Mouse (Mus musculus) lung, postnatal 0 days (tissue): ENCODE data around the gene Apoe.
A peak's percentile ranks its signal among the peaks of the same experiment; 100 is the strongest.

Experiments used
- CTCF ChIP-seq: IDR thresholded peaks from 2 replicates; pipeline ENCODE4 v1.5.1; 2016; ENCODE audit warnings: antibody characterized with exemption, mild to moderate bottlenecking
- EP300 ChIP-seq: IDR thresholded peaks from 2 replicates; pipeline ENCODE4 v1.6.1; 2016; ENCODE audit warnings: antibody characterized with exemption, mild to moderate bottlenecking, control low read depth

DNA sequence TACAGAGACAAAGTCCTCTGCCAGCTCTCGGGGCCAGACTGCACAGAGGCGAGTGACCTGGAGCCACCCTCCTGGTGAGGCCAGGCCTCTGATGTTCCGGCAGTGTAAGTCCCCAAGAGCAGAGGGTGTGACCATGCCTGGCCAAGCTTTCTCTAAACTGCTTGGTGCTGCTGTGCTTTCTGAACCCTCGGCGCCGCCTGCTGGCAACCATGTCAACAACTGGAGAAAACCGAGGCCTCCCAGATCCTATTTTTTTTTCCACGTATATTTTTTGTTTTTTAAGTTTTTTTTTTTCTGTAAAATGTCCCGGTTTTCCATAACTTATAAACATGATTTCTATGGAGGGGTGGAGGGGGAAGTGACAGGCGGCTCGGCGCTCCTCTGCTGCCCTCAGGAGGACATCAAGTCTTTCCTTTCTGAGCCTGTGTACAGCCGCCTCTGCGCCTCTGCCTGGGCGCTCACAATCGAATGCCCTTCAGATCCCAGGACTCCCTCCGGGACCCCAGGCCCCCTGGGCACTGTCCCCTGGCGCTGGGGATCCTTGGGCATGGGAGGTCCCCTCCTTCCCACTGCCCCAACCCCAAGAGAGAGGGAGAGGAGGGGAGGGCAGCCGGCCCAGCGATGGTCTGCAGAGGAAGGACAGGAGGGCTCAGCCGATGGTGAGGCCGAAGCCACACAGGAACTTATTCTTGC, 2.2 kb upstream of the Apoe start:
- TF ChIP-seq CTCF: peak; percentile 85
- peak; percentile 19; the same call in 1 of the 2 replicates for TF ChIP-seq EP300
